Mouse (Mus musculus) monocyte, adult 2 months (primary cell): ENCODE measurements around the gene Fhl3.

Experiments used
- DNase-seq, 2 experiments: peaks; one replicate each; pipeline ENCODE4 v3.0.0; 2022; ENCODE audit warnings: low spot score in 2 of 2, low read depth in 1 of 2

Fhl3 gene

DNA sequence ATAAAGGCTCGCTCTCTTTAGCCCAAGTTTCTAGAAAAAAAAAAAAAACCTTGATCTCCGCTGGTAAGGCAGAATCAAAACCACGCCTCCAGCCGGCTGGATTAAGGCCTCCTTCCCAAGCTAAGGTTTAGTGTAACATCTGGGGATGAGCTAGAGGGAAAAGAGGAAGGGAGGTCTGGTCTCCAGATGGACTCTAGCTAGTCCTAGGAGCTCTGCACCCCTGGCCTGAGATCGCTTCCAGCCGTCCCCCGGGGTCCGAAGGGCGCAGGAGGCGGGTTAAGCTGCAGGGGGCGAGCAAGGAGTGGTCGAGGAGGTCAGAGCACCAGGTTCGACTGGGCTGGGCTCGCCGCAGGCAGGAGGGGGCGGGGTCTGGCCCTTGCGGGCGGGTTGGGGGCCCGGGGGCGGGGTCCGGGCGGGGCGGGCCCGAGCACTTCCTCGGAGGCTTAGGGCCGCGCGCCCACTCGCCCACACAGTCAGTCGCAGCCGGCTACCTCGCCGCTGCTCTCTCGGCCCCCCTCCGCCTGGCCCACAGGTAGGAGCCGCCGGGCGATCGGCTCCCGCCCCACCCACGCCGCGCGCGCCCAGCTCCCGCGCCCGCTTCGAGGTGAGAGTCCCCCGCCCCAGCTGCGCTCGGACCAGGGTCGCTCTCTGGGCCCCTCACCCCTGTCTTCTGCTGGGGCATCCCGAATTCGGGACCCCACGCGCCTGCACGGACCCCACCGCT, at the start of gene Fhl3:
Gene Fhl3, plus strand, starts transcription at position 454 of the 724 bp plus-strand sequence.
- no peak for DNase-seq

DNA sequence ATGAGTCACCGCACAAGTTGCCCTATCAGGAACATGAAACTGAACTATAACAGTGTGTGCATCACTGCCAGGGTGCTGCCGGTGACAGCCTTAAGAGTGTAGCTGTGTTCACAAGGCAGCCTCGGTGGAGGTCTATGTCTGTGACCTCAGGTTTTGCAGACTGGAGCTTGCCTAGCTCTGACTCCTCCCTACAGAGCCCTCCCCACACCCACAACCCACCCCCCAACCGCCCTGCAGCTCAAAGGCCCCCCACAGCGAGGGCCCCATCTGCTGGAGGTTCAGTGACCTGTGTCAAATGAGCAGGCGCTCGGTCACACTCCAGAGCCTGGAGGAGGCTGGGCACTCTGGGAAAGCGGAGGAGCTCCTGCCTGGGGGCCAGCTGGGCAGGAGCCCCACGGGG, 47.6 kb upstream of the Fhl3 start:
- DNase-seq, result no peak

DNA sequence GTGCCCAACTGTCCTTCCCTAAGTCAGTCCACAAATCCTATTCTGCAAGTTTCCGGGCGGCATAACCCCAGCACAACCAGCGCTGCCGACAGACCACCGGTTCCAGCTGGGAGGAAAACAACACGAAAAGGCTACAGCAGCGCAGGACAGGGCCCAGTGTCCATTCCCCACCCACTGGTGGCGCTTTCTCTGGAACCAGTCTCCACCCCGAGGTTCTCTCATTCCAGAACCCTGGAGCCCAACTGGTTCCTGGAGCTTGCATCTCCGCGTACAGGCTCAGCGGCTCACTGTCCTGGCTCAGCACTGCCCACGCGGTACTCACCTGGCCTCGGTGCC, 44.0 kb upstream of the Fhl3 start, which contains the start of gene Pou3f1:
Gene Pou3f1, plus strand, starts transcription at position 290 of the 336 bp plus-strand sequence.
- DNase-seq, result no peak

DNA sequence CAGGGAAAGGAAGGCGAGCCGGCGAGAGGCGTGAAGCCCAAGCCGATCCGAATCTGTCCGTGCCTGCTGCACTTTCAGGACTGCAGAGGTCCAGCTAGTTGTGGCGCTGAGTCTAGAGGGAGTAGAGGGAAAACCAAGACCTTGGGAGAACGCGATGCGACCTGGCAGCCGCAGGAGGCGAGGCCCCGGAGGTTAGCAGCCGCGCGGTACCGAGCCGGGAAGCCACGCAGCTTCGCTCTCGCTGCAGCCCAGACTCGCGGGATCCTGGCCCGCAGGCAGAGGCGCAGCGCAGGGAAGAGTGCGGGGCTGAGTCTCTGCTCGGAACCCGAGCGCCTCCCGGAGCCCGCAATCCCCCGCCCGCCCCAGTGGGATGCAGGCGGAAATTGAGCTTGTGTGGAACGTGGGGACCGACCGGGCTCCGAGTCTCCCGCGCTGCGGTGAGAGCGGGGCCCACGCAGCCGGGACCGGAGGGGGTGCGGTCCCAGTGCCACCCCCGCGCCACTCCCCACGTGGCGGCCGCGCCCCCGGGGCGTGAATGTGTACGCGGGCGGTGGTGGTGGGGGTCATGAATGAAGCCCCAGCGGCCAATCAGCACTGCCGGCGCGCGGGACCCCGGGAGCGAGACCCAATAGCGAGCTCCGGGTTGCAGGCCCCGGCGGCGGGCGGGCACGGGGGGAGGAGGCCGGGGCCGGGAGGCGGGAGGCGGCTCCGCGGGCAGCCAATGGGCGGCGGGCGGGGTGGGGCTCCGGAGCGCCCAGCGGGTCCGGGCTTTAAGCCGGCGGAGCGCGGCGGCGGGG, 43.4 kb upstream of the Fhl3 start:
- DNase-seq, result no peak

DNA sequence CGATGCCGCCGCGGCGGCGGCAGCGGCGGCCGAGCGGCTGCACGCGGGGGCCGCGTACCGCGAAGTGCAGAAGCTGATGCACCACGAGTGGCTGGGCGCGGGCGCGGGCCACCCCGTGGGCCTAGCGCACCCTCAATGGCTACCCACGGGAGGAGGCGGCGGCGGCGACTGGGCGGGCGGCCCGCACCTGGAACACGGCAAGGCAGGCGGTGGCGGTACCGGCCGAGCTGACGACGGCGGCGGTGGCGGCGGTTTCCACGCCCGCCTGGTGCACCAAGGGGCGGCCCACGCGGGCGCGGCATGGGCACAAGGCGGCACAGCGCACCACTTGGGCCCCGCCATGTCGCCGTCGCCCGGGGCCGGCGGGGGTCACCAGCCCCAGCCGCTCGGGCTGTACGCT, 42.7 kb upstream of the Fhl3 start:
- DNase-seq, result no peak

DNA sequence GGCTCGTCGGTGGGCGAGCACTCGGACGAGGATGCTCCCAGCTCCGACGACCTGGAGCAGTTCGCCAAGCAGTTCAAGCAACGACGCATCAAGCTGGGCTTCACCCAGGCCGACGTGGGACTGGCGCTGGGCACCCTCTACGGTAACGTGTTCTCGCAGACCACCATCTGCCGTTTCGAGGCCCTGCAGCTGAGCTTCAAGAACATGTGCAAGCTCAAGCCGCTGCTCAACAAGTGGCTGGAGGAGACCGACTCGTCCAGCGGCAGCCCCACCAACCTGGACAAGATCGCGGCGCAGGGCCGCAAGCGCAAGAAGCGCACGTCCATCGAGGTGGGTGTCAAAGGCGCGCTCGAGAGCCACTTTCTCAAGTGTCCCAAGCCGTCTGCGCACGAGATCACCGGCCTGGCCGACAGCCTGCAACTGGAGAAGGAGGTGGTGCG, 42.1 kb upstream of the Fhl3 start:
- no peak for DNase-seq

DNA sequence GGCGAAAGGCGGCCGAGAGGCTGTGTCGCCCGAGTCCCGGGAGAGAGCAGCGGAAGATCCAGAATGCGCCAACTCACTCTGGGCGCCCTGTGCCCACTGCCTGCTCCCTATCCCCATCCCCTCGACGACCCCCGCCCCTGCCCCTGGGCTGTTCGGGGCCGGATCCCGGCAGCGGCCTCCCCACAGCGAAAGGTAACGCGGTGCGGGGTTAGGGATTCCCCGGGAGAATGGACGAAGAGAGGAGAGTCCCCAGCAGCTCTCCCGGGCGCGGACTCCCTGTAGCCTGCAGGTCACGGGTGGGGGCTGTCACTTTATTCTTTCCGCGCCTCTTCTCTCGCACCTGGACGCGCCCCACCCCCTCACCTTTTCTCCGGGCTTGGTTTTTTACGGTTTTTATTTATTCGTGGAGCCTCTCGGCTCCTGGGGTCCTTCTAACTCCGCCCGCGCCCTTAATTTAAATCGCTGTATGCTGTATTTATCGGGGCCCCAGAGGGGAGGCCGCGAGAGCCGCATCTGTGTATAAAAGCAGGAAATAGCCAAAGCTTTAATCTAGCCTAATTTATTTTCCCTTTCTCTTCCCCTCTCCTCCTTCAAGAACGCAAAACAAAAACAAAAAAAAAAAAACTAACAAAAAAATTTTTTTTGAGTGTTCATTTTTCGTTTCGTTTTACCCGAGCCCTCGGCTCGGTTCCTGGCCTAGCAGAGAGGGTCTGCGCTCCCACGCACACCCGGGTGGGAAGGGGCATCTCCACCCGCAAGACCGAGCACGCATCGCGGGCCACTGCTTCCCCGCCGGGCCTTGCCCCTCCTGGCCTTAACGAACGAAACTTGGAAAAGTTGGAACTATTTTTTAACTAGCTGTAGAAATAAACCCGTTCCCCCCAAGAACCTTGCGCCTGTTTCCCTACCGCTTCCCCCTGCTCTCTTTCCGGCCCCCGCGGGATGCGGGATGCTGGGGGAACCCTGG, 41.0 kb upstream of the Fhl3 start:
- DNase-seq, result no peak

DNA sequence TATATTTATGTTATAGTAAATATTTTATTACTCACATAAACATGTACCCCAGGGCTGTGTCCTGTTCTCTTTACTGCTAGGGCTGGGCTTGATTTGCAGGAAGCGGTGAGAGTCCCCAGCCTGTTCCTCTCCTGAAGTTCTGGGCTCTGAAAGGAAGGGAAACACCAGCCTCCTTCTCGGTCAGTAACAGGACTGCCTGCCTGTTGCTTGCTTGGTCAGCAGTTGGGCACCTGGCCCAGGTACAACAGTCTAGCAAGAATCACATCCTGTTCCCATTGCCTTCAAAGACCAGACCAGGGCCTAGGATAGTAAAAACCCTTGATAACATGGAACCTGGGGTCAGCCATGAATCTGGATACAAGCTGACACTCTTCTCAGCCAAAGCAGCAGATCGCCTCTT, 39.9 kb upstream of the Fhl3 start:
- no peak for DNase-seq

DNA sequence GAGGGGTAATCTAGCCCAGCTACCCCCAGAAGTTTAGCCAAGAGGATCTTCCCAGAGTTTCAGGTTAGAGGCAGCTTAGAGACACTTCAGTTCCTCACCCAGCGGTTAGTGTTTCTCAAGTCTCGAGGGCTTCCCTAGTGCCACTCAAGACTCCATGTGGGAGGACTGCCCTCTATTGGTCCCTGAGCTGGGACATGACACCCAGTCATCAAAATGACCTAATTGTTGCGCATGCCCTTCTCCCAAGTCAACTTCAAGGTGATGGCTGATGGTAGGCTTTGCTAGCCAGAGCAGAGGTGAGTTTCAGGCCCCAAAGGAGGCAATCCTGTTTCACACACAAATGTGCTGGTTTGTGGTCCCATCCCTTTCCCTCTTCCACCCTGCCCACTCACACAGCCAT, 37.5 kb upstream of the Fhl3 start:
- no peak for DNase-seq

DNA sequence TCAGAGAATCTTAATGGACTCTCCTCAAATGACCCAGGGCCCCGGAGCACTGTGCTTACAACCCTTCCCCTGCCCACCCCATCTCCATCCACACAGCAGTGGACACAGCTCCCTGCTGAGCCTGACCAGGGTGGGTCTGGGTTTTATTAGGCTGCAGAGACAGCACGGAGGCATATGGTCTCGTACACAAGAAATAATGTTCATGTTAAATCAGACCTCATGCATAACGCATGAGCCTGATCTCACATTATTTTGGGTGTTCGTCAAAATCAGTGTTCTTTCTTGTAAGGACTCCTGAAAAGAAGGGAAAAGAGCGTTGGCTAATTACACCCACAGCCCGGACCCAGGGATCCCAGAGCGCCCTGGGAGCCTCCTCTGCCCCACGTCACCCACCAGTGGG, 36.3 kb upstream of the Fhl3 start:
- no peak for DNase-seq

DNA sequence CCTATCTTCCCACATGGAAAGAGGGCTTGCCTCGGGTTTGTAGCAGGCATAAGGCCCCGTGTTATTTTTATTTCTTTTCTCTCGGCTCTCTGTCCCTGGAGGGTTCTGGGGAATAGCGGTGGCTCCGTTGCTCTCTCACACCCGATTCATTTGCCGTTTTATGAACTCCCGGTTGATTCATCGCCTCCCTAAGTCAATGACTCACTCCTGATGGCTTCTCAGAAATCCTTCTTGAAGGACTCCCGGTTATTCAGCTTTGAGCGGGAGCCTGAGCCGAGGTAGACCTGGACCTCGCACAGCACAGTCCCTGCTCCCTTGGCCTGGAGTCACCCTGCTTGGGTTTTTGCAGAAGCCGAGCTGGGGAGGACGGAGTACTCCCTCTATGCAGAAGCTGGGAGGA, 35.9 kb upstream of the Fhl3 start:
- DNase-seq, result no peak

DNA sequence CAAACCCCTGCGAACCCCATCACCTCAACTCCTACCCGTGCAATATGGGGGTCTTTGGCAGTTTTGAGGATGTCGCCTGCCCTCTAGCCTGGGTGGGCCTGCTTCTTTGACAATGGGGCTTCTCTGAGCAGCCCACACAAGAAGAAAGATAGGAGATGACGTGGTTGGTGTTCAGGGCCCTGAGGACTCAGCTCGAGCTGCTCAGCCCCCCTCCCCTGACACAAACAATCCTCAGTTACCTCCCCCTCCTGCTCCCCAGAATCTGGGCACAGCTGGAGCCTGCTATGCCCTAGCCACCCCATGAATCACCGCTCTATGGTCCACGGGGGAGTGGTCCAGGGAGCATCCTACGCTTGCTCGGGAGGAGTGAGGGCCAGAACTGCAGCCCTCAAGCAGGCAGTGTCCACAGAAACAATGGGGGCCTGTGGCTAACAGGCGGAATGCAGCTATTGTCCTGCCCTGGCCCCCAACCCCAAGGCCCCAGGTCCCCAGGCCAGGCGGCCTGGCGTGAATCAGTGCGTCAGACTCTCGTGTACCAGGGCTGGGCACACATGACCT, 32.9 kb upstream of the Fhl3 start:
- DNase-seq, result no peak

DNA sequence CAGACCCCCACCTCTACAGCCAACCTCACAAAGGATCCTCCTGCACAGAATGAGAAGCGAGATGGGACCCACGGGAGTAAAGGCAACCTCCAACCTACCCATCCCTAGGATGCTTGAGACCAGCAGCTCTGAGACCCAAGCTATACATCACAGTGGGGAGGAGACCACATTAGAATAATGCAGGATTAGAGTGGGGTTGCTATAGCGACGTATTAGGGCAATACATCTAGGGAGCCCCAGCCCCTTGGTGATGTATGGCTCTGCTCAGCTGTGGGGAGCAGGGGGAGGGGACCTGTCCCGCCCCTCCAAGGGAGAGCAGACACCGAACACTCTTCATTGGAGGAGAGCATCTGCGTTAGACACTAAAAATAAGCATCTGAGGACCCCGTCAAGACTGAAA, 32.4 kb upstream of the Fhl3 start:
- DNase-seq, result no peak

DNA sequence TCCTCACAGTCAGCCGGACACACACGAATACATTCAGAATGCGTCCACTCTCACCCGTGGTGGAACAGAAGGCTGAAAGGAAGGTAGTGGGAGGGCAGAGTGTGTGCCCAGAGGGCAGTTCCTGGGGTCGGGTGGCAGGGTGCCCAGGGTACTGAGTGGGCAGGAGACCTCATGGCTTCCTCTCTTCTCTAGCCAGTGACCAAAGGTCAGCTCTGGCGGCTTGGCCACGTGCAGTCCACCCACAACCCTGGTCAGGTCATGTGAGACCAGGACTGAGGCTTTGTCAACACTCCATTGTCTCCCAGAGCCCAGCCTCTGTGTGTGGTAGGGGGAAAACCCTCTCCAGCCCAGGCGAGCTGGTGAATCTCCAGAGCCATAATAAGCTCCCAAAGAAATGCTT, 30.3 kb upstream of the Fhl3 start:
- no peak for DNase-seq

DNA sequence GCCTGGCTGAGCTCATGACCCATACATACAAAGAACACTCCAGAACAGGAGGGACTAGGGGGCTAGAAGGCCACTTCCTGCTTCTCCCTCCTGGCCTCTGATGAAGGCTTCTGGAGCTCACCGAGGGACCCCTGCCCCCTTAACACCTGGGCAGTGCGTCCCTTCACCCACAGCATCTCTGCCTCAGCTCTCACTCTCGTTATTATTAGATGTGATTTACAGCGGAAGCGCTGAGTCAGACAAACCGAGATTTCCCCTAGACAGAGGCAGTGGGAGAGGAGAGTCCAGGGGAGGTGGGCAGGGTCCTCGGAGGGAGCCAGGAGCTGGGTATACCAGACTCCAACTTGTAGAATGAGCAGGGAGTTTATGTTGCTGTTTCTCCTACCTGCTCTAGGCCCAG, 28.9 kb upstream of the Fhl3 start:
- no peak for DNase-seq

DNA sequence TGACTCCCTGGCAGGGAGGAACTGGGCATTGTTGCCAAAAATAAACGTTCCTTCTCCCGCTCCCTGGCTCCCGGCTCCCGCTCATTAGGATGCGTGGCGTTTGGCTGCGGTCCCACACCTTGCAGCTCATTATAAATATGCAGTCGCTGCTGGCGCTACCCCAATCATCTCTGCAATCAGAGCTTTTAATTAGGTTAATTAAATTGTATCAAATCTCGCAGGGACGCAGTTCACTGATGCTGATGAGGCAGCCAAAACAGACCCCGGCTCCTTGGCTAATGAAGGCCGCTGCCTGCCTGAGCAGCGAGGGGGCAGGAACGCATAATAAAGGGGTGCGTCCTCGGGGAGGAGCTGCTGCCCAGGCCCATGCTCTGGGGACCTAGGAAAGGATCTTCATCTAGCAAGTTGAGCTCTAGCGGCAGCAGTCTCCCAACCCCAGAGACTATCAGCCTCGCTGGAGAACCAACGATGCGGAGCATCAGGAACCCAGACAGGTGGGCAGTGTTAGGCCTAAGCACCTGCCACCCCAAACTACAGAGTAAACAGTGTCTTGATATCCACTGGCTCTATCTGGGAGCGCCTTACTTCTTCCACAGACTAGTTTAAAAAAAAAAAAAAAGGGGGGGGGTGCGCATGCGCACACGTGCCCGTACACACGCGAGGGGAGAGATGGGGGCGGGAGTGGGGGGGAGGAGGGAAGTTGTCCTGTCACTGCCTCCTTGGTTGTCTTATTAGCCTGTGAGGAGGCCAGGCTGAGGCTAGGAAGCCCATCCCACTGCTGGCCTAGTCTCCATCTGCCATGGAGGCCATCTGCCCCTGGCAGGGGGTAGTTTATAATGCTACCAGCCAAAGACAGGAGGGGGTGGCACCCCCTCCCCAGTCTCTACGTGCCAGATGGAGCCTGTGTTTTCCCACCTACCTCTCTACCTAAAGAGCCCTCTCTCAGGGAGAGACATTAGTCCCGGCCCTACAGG, 27.9 kb upstream of the Fhl3 start:
- DNase-seq, result no peak

DNA sequence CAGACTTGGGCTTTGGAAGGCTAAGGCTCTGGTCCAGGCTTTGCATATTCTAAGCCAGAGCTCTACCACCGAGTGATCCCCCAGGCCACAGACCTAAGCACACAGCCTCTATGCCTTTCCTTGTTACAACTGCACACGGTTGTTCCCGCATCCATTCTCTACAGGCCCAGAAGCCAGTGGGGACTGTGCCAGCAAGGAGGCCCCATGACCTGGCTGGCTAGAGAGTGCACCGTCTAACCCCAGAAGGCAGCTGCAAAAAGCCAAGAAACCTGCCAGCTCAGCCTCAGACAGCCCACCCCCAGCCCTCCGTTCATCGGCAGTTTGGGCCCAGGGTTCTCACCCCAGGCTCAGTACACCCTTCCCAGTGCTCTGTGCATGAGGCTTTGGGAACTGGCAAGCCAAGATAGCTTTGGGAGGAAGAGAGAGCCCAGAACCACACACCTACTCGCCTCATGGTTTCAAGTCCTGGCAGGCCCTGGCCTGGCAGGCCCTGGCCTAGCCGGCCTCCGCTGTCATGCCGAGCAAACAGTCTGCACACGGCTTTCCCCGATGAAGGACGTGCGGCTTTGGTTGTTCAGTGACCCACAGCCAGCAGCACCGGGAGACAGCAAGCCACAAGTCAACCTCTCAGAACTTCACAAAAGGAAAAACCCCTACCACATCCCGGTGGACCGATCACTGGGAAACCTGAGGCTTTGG, 26.0 kb upstream of the Fhl3 start:
- DNase-seq, result no peak

DNA sequence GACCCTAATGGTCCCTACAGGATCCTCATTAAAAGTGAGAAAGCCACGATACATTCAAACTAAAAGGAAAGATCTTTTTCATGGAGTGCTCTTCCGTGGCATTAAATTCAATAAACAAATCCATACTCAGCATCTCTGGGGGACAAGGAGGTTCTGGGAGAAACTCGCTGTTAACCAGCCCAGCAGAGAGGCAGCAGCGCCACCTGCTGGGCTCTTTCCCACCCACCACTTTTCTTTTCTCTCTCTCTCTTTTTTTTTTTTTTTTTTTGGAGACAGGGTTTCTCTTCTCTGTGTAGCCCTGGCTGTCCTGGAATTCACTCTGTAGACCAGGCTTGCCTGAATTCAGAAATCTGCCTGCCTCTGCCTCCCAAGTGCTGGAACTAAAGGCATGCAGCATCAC, 25.5 kb upstream of the Fhl3 start:
- no peak for DNase-seq

DNA sequence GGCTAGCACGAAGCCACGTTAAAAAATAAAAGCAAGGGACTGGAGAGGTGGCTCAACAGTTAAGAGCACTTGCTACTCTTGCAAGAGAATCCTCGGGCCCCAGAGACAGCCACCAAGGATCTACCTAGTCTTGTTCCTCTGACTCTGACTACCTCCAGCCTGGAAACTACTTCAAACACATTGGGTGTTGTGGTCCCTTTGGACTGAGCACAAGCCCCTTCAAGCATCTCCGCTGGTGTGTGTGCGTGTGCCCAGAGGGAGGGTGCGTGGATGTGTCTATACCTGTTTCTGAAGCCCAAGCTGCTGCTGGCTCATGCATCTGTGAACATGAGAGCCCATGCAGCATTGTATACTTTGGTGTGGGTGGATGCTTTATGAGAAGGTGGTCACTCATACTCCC, 24.5 kb upstream of the Fhl3 start:
- DNase-seq, result no peak

DNA sequence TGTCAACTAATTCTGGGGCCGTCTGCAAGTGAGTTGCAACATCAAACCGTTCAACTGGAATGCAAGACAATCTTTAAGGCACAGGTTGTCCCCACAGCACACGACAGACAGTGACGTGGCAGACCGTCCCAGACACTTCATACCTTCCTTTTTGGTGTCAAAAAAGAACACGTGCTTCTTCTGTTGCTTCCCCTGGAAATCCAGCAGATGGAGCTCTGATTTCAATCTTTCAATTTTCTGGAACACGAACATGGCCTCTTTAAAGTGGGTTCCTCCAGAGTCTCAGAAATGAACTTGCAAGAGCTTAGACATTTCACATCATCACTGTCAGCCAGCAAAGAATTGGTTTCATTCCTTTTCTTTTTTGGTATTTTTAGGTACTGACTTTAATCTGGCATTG, 18.2 kb upstream of the Fhl3 start:
- DNase-seq, result no peak
